Mouse (Mus musculus): ENCODE data around the gene Bhlhe23.

The Bhlhe23 gene

GRCm38 (mm10) chr2:180775641-180776040, 1.1 kb downstream of the Bhlhe23 start:
- DNase-seq (ENCODE audit: extremely low read depth, insufficient read length, low spot score): no peak

- DNase-seq (ENCODE audit: extremely low read depth, insufficient read length, low spot score): no peak
These were observed 1.5 kb downstream of the Bhlhe23 start for GRCm38 (mm10) chr2:180775223-180775622.

GRCm38 (mm10) chr2:180765713-180766112, 11.0 kb downstream of the Bhlhe23 start:
- DNase-seq (ENCODE audit: extremely low read depth, insufficient read length, low spot score): no peak

- DNase-seq (ENCODE audit: extremely low read depth, insufficient read length, low spot score): no peak
These were observed 11.7 kb downstream of the Bhlhe23 start for GRCm38 (mm10) chr2:180764986-180765385.

- no peak for DNase-seq (ENCODE audit: extremely low read depth, insufficient read length, low spot score)
These were observed 18.0 kb downstream of the Bhlhe23 start for GRCm38 (mm10) chr2:180758513-180759263.

GRCm38 (mm10) chr2:180756786-180757185, 19.9 kb downstream of the Bhlhe23 start:
- no peak for DNase-seq (ENCODE audit: extremely low read depth, insufficient read length, low spot score)

- DNase-seq (ENCODE audit: extremely low read depth, insufficient read length, low spot score): peak; percentile 23
These were observed 20.8 kb downstream of the Bhlhe23 start for GRCm38 (mm10) chr2:180755896-180756295.

- DNase-seq (ENCODE audit: extremely low read depth, insufficient read length, low spot score): no peak
These were observed 21.6 kb downstream of the Bhlhe23 start for GRCm38 (mm10) chr2:180754976-180755688.

GRCm38 (mm10) chr2:180748904-180749303, 27.8 kb downstream of the Bhlhe23 start:
- DNase-seq (ENCODE audit: extremely low read depth, insufficient read length, low spot score): no peak

- no peak for DNase-seq (ENCODE audit: extremely low read depth, insufficient read length, low spot score)
These were observed 30.0 kb downstream of the Bhlhe23 start for GRCm38 (mm10) chr2:180746569-180747192.

GRCm38 (mm10) chr2:180745248-180745927, 31.3 kb downstream of the Bhlhe23 start:
- peak; percentile 50 for DNase-seq (ENCODE audit: extremely low read depth, insufficient read length, low spot score)

GRCm38 (mm10) chr2:180743321-180743720, 33.4 kb downstream of the Bhlhe23 start:
- no peak for DNase-seq (ENCODE audit: extremely low read depth, insufficient read length, low spot score)

GRCm38 (mm10) chr2:180742820-180743219, 33.9 kb downstream of the Bhlhe23 start:
- no peak for DNase-seq (ENCODE audit: extremely low read depth, insufficient read length, low spot score)

- no peak for DNase-seq (ENCODE audit: extremely low read depth, insufficient read length, low spot score)
These were observed 35.3 kb downstream of the Bhlhe23 start for GRCm38 (mm10) chr2:180741421-180741820.

- DNase-seq (ENCODE audit: extremely low read depth, insufficient read length, low spot score): no peak
These were observed 36.4 kb downstream of the Bhlhe23 start for GRCm38 (mm10) chr2:180740349-180740748.

- no peak for DNase-seq (ENCODE audit: extremely low read depth, insufficient read length, low spot score)
These were observed 38.7 kb downstream of the Bhlhe23 start for GRCm38 (mm10) chr2:180737984-180738383.

GRCm38 (mm10) chr2:180735232-180735631, 41.5 kb downstream of the Bhlhe23 start:
- no peak for DNase-seq (ENCODE audit: extremely low read depth, insufficient read length, low spot score)

GRCm38 (mm10) chr2:180731984-180732383, 44.7 kb downstream of the Bhlhe23 start:
- peak; percentile 24 for DNase-seq (ENCODE audit: extremely low read depth, insufficient read length, low spot score)

- no peak for DNase-seq (ENCODE audit: extremely low read depth, insufficient read length, low spot score)
These were observed 45.7 kb downstream of the Bhlhe23 start for GRCm38 (mm10) chr2:180731036-180731435.

- DNase-seq (ENCODE audit: extremely low read depth, insufficient read length, low spot score): no peak
These were observed 49.1 kb downstream of the Bhlhe23 start for GRCm38 (mm10) chr2:180727613-180728021.

All from 3134 (cell line).